Mouse (Mus musculus): Measurements from ENCODE around the gene Gm7138. TPM values are rescaled to one million over a fixed set of nuclear protein-coding genes. Genes with fewer than 3 reads are reported as not detected.
"Not testable (repeated sequence)": the region's sequence is repeated elsewhere in the genome, so short reads cannot be mapped to it uniquely, and the experiment has no call there.

Gm7138 gene
- polyA plus RNA-seq, 1 experiment: not detected

GRCm38 (mm10) chr10:77794976-77795375 is 18.2 kb upstream of the Gm7138 start, which contains the start of gene Gm9639:
Gene Gm9639 (minus strand): TSS chr10:77795076.
- H3K4me1 ChIP-seq (ENCODE audit: control insufficient read depth, insufficient read depth, low read length): no peaks in the 10 kb centered on the region
- TF ChIP-seq CTCF (IDR thresholded peaks at IDR 0.05; ENCODE audit: borderline replicate concordance, insufficient read depth, low read length) (no peak), POLR2A (IDR thresholded peaks at IDR 0.05; ENCODE audit: low read depth, low read length) (no peak)
- no peak within 1 kb of the TSS for H3K27ac ChIP-seq (ENCODE audit: insufficient read depth, low read length)
- no peak within 1 kb of the TSS for H3K4me3 ChIP-seq (ENCODE audit: insufficient read depth, low read length)

- Histone ChIP-seq H3K4me1 (ENCODE audit: control insufficient read depth, insufficient read depth, low read length) (no peaks in the 10 kb centered on the region), H3K4me3 (ENCODE audit: insufficient read depth, low read length) (no peak overlapping the region), H3K27ac (ENCODE audit: insufficient read depth, low read length) (no peak overlapping the region)
- TF ChIP-seq CTCF (IDR thresholded peaks at IDR 0.05; ENCODE audit: borderline replicate concordance, insufficient read depth, low read length): no peak
- no peak for TF ChIP-seq POLR2A (IDR thresholded peaks at IDR 0.05; ENCODE audit: low read depth, low read length)
Observed at GRCm38 (mm10) chr10:77788621-77789020, 11.9 kb upstream of the Gm7138 start.

- not testable (repeated sequence) for H3K4me3 ChIP-seq (ENCODE audit: insufficient read depth, low read length); H3K4me1 ChIP-seq (ENCODE audit: control insufficient read depth, insufficient read depth, low read length); H3K27ac ChIP-seq (ENCODE audit: insufficient read depth, low read length)
Observed at GRCm38 (mm10) chr10:77787876-77788275, 11.1 kb upstream of the Gm7138 start, which contains the start of gene Gm7137. Gene Gm7137 (minus strand): TSS chr10:77788200.

GRCm38 (mm10) chr10:77783396-77783795 is 6.7 kb upstream of the Gm7138 start:
- not testable (repeated sequence) for H3K4me3 ChIP-seq (ENCODE audit: insufficient read depth, low read length); H3K27ac ChIP-seq (ENCODE audit: insufficient read depth, low read length); H3K4me1 ChIP-seq (ENCODE audit: control insufficient read depth, insufficient read depth, low read length)

- H3K27ac ChIP-seq (ENCODE audit: insufficient read depth, low read length); H3K4me1 ChIP-seq (ENCODE audit: control insufficient read depth, insufficient read depth, low read length); H3K4me3 ChIP-seq (ENCODE audit: insufficient read depth, low read length): not testable (repeated sequence)
Observed at GRCm38 (mm10) chr10:77782442-77782841, 5.7 kb upstream of the Gm7138 start, which contains the start of gene Gm3250. Gene Gm3250 (minus strand): TSS chr10:77782542.

GRCm38 (mm10) chr10:77772142-77772541 is 4.6 kb downstream of the Gm7138 start:
- H3K4me1 ChIP-seq (ENCODE audit: control insufficient read depth, insufficient read depth, low read length); H3K27ac ChIP-seq (ENCODE audit: insufficient read depth, low read length); H3K4me3 ChIP-seq (ENCODE audit: insufficient read depth, low read length): not testable (repeated sequence)

GRCm38 (mm10) chr10:77771225-77771624 is 5.5 kb downstream of the Gm7138 start, which contains the start of gene Gm3238:
Gene Gm3238 (minus strand): TSS chr10:77771325.
- not testable (repeated sequence) for H3K27ac ChIP-seq (ENCODE audit: insufficient read depth, low read length); H3K4me1 ChIP-seq (ENCODE audit: control insufficient read depth, insufficient read depth, low read length); H3K4me3 ChIP-seq (ENCODE audit: insufficient read depth, low read length)

GRCm38 (mm10) chr10:77769727-77770126 is 7.0 kb downstream of the Gm7138 start:
- TF ChIP-seq CTCF (IDR thresholded peaks at IDR 0.05; ENCODE audit: borderline replicate concordance, insufficient read depth, low read length): no peak
- no peak for TF ChIP-seq POLR2A (IDR thresholded peaks at IDR 0.05; ENCODE audit: low read depth, low read length)
- Histone ChIP-seq H3K4me1 (ENCODE audit: control insufficient read depth, insufficient read depth, low read length) (no peaks in the 10 kb centered on the region), H3K4me3 (ENCODE audit: insufficient read depth, low read length) (no peak overlapping the region), H3K27ac (ENCODE audit: insufficient read depth, low read length) (no peak overlapping the region)

GRCm38 (mm10) chr10:77759582-77759981 is 17.2 kb downstream of the Gm7138 start, which contains the start of gene Gm3233:
Gene Gm3233 (minus strand): TSS chr10:77759682.
- H3K27ac ChIP-seq (ENCODE audit: insufficient read depth, low read length); H3K4me1 ChIP-seq (ENCODE audit: control insufficient read depth, insufficient read depth, low read length); H3K4me3 ChIP-seq (ENCODE audit: insufficient read depth, low read length): not testable (repeated sequence)

GRCm38 (mm10) chr10:77753448-77753847 is 23.3 kb downstream of the Gm7138 start:
- TF ChIP-seq POLR2A (IDR thresholded peaks at IDR 0.05; ENCODE audit: low read depth, low read length): no peak
- H3K27ac ChIP-seq (ENCODE audit: insufficient read depth, low read length): no peak overlapping the region
- no peak overlapping the region for H3K4me3 ChIP-seq (ENCODE audit: insufficient read depth, low read length)
- H3K4me1 ChIP-seq (ENCODE audit: control insufficient read depth, insufficient read depth, low read length): no peaks in the 10 kb centered on the region

- H3K4me3 ChIP-seq (ENCODE audit: insufficient read depth, low read length); H3K27ac ChIP-seq (ENCODE audit: insufficient read depth, low read length); H3K4me1 ChIP-seq (ENCODE audit: control insufficient read depth, insufficient read depth, low read length): not testable (repeated sequence)
Observed at GRCm38 (mm10) chr10:77752312-77752711, 24.4 kb downstream of the Gm7138 start.

- H3K27ac ChIP-seq (ENCODE audit: insufficient read depth, low read length); H3K4me1 ChIP-seq (ENCODE audit: control insufficient read depth, insufficient read depth, low read length); H3K4me3 ChIP-seq (ENCODE audit: insufficient read depth, low read length): not testable (repeated sequence)
Observed at GRCm38 (mm10) chr10:77751254-77751653, 25.5 kb downstream of the Gm7138 start, which contains the start of gene Gm9736. Gene Gm9736 (minus strand): TSS chr10:77751354.

GRCm38 (mm10) chr10:77750686-77751085 is 26.1 kb downstream of the Gm7138 start:
- H3K4me1 ChIP-seq (ENCODE audit: control insufficient read depth, insufficient read depth, low read length); H3K27ac ChIP-seq (ENCODE audit: insufficient read depth, low read length); H3K4me3 ChIP-seq (ENCODE audit: insufficient read depth, low read length): not testable (repeated sequence)

GRCm38 (mm10) chr10:77741924-77742688 is 34.6 kb downstream of the Gm7138 start, which contains the start of gene Gm18596:
Gene Gm18596 (minus strand): TSS chr10:77742638.
- not testable (repeated sequence) for H3K4me1 ChIP-seq (ENCODE audit: control insufficient read depth, insufficient read depth, low read length); H3K27ac ChIP-seq (ENCODE audit: insufficient read depth, low read length); H3K4me3 ChIP-seq (ENCODE audit: insufficient read depth, low read length)
